ENCODE assay signal across 11 mouse cellular contexts in the genomic region with DNA sequence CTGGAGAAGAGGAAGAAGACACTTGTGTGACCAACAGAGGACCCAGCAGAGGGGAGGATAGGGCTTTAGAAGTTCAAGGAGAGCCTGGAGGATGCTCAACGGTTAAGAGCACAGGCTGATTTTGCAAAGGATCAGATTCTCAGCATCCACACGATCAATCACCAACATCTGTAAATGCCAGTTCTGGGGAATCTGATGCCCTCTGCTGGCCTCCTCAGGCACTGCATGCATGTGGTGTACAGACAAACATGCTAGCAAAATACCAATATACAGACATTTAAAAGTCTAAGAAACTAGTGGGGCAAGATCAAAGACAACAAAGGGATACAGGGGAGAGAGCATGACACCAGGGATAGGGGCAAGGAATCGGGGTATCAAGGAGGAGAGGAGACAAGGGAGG. TPM values are rescaled to one million over a fixed set of nuclear protein-coding genes. Genes with fewer than 3 reads are reported as not detected.
DNase-seq lines count a peak whose midpoint lies in the region; TF ChIP-seq lines count a peak whose summit lies in the region.
"Had no signal": no experiment of that assay in that cellular context is flagged by ENCODE, and none has a peak within 500 bp of the region (broad histone marks: within the 10 kb centered on the region; RNA-seq: fewer than 3 reads in every experiment).

No protein-coding gene starts in this region.

- intact Hi-C loops in left cerebral cortex, postnatal 10 days (cut with DNase I) = no loop called here
- intact Hi-C loops in heart, postnatal 10 days (cut with DNase I) = no loop called here

- H3K9me3 ChIP-seq in embryonic facial prominence, embryonic 10.5 days = peaks cover 4% of the 10 kb centered on the region; the same call in 1 of the 2 replicates
- H3K9me3 ChIP-seq: liver, embryonic 13.5 days; stomach, embryonic 15.5 days had no signal

- peak; percentile 58 for TF ChIP-seq CTCF in lung, adult 2 months (IDR thresholded peaks at IDR 0.05; ENCODE audit: insufficient read depth, low read length)

- no peak for TF ChIP-seq POLR2A in lung, adult 2 months (IDR thresholded peaks at IDR 0.05; ENCODE audit: borderline replicate concordance, extremely low read depth, low read depth, low read length)

- peak; percentile 29 for DNase-seq in embryo, embryonic 10.5 days (ENCODE audit: low spot score)
- DNase-seq in embryo, embryonic 11 days = no peak
- DNase-seq in lung, adult 2 months = no peak
- no peak for DNase-seq in lung, postnatal 4 days
- peak; percentile 34 for DNase-seq in embryonic facial prominence, embryonic 10.5 days (ENCODE audit: low spot score)
- peak; percentile 44 for DNase-seq in thymus, postnatal 0 days (ENCODE audit: low spot score)
- no peak for DNase-seq in left cerebral cortex, postnatal 10 days (ENCODE audit: extremely low spot score in 1 of 2, low spot score in 2 of 2)
- no peak for DNase-seq in heart, postnatal 10 days
- DNase-seq: cerebellum, adult 9-11 months; liver, embryonic 13.5 days had no signal

- no peaks in the 10 kb centered on the region for H3K27me3 ChIP-seq in embryonic facial prominence, embryonic 10.5 days (replicated peaks; ENCODE audit: low read depth, poor library complexity, severe bottlenecking)
- H3K27me3 ChIP-seq: liver, embryonic 13.5 days; stomach, embryonic 15.5 days had no signal

- H3K4me1 ChIP-seq in lung, adult 2 months (ENCODE audit: control insufficient read depth, insufficient read depth, low read length) = no peaks in the 10 kb centered on the region
- H3K4me1 ChIP-seq in embryonic facial prominence, embryonic 10.5 days = peaks cover 18% of the 10 kb centered on the region
- H3K4me1 ChIP-seq: stomach, embryonic 15.5 days had no signal

- H3K36me3 ChIP-seq in embryonic facial prominence, embryonic 10.5 days (replicated peaks) = no peaks in the 10 kb centered on the region
- H3K36me3 ChIP-seq: liver, embryonic 13.5 days; stomach, embryonic 15.5 days had no signal

- WGBS in lung, adult 2 months = 83% methylated on average over 3 of the region's 3 CpGs
- 79% methylated on average over 3 of the region's 3 CpGs for WGBS in embryonic facial prominence, embryonic 10.5 days

- H3K27ac ChIP-seq in embryonic facial prominence, embryonic 10.5 days (replicated peaks) = no peak overlapping the region
- H3K27ac ChIP-seq: liver, embryonic 13.5 days; stomach, embryonic 15.5 days had no signal

- no peak overlapping the region for H3K4me3 ChIP-seq in lung, adult 2 months (replicated peaks; ENCODE audit: extremely low read depth, low read depth, low read length)
- H3K4me3 ChIP-seq in embryonic facial prominence, embryonic 10.5 days = no peak overlapping the region
- H3K4me3 ChIP-seq: liver, embryonic 13.5 days; stomach, embryonic 15.5 days had no signal

RNA-seq across cellular contexts. Expression of gene Spns3, which starts 14.8 kb away (rescaled TPM):
- polyA plus RNA-seq in lung, adult 2 months (2012; rRNA removed) = 1.1 and 1.4 TPM in 2 replicates
- polyA plus RNA-seq in embryonic facial prominence, embryonic 10.5 days (2016; fragmentation: Nextera tagmentation; extraction: Ambion mirVana) = 0.04 and 0.14 TPM in 2 replicates
- 6.4 and 7.6 TPM in 2 replicates for polyA plus RNA-seq in thymus, postnatal 0 days (2015; fragmentation: Nextera tagmentation; extraction: Ambion mirVana)
- total RNA-seq in left cerebral cortex, postnatal 10 days (2021) = under 1 TPM in 1 of 2 experiments, not detected in 1; 0.11 TPM
- under 1 TPM in 1 of 2 experiments, not detected in 1; 0.07 TPM for total RNA-seq in heart, postnatal 10 days (2021)

RNA-seq across cellular contexts. Expression of gene Spns2, which starts 45.8 kb away (rescaled TPM):
- polyA plus RNA-seq in lung, adult 2 months (2012; rRNA removed) = 103 and 126 TPM in 2 replicates
- polyA plus RNA-seq in embryonic facial prominence, embryonic 10.5 days (2016; fragmentation: Nextera tagmentation; extraction: Ambion mirVana) = 3.3 TPM in 2 replicates
- polyA plus RNA-seq in thymus, postnatal 0 days (2015; fragmentation: Nextera tagmentation; extraction: Ambion mirVana) = 1.4 and 1.5 TPM in 2 replicates
- total RNA-seq in left cerebral cortex, postnatal 10 days (2021) = 10 to 100 TPM; 30.8 to 37.4 TPM
- 10 to 100 TPM; 18.0 to 19.5 TPM for total RNA-seq in heart, postnatal 10 days (2021)

Comparison
In these comparisons a context has a peak if more than half of its experiments do, and no peak if none do; other contexts are left out.
1. DNase-seq: peak in embryo, embryonic 10.5 days (single experiment), embryonic facial prominence, embryonic 10.5 days (single experiment) and thymus, postnatal 0 days (single experiment); none in embryo, embryonic 11 days (single experiment), lung, adult 2 months (single experiment), lung, postnatal 4 days (0 of 2), left cerebral cortex, postnatal 10 days (0 of 2) and heart, postnatal 10 days (0 of 2).
2. RNA of gene Spns2, which starts 45.8 kb away (polyA plus RNA-seq): 103 to 126 TPM in lung, adult 2 months; 3.3 TPM in embryonic facial prominence, embryonic 10.5 days and 1.4 to 1.5 TPM in thymus, postnatal 0 days; every median in the first group is over 10 times any median in the second.